Mouse (Mus musculus): Measurements from ENCODE around the gene Palm3. TPM values are rescaled to one million over a fixed set of nuclear protein-coding genes. Genes with fewer than 3 reads are reported as not detected.
"Not testable (repeated sequence)": the region's sequence is repeated elsewhere in the genome, so short reads cannot be mapped to it uniquely, and the experiment has no call there.

Gene Palm3
- polyA plus RNA-seq, 1 experiment from 2014 or later: 3.4 TPM

- Histone ChIP-seq H3K9ac (replicated peaks) (no peak overlapping the region; the same call in 1 of the 2 replicates), H3K4me3 (replicated peaks) (no peak overlapping the region), H3K27ac (no peak overlapping the region), H3K27me3 (no peaks in the 10 kb centered on the region), H3K4me2 (replicated peaks) (no peak overlapping the region), H3K36me3 (peaks cover 67% of the 10 kb centered on the region), H3K9me3 (no peaks in the 10 kb centered on the region), H3K4me1 (replicated peaks) (peaks cover 23% of the 10 kb centered on the region)
- no peak for ATAC-seq
- WGBS: 98% methylated on average over 7 of the region's 7 CpGs
Observed at GRCm38 (mm10) chr8:83981533-83981932, 39.7 kb upstream of the Palm3 start.

- no peaks in the 10 kb centered on the region for H3K27me3 ChIP-seq
- WGBS: 91% methylated on average over 4 of the region's 4 CpGs
- H3K4me2 ChIP-seq (replicated peaks): no peak overlapping the region
- H3K36me3 ChIP-seq: peaks cover 76% of the 10 kb centered on the region
- no peak overlapping the region for H3K9ac ChIP-seq (replicated peaks)
- H3K9me3 ChIP-seq: no peaks in the 10 kb centered on the region
- H3K27ac ChIP-seq: no peak overlapping the region
- peaks cover 15% of the 10 kb centered on the region for H3K4me1 ChIP-seq (replicated peaks)
- H3K4me3 ChIP-seq (replicated peaks): no peak overlapping the region
- ATAC-seq: no peak
Observed at GRCm38 (mm10) chr8:83982449-83982848, 38.8 kb upstream of the Palm3 start.

DNA sequence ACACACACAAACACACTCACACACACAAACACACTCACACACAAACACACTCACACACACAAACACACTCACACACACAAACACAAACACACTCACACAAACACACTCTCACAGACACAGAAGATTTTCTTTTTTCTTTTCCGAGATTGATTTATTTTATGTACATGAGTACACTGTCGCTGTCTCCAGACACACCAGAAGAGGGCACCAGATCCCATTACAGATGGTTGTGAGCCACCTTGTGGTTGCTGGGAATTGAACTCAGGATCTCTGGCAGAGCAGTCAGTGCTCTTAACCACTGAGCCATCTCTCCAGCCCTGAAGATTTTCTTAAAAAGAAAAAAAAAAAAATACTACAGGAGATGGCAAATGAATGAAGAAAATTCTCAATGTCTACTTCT lies 38.0 kb upstream of the Palm3 start:
- not testable (repeated sequence) for H3K9me3 ChIP-seq; H3K27me3 ChIP-seq; H3K27ac ChIP-seq; H3K4me2 ChIP-seq (replicated peaks); H3K9ac ChIP-seq (replicated peaks); H3K4me3 ChIP-seq (replicated peaks); ATAC-seq; H3K4me1 ChIP-seq (replicated peaks)
- peaks cover 84% of the 10 kb centered on the region for H3K36me3 ChIP-seq
- WGBS: 97% methylated on average over 2 of the region's 2 CpGs

DNA sequence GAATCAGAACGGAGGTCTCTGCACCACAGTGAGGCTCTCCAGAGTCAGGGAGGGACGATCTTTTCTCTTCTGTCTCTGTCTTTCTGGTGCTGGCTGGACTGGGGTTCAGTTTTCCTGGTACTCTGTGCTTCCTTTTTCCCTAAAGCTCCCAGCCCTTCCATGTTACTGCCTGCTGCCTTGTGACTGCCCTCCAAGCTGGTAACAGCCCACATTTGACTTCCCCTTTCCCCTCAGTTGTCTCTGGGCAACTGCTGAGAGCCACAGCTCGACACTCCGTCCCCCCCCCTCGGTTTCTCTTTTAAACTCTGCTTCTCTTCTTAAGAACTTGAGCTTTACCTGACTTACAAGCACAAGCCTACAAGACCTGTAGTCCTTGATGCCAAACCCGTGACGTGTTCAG lies 32.0 kb upstream of the Palm3 start:
- H3K36me3 ChIP-seq: peaks cover 91% of the 10 kb centered on the region
- no peak overlapping the region for H3K9ac ChIP-seq (replicated peaks)
- H3K27ac ChIP-seq: no peak overlapping the region
- no peak for ATAC-seq
- 93% methylated on average over 7 of the region's 7 CpGs for WGBS
- no peaks in the 10 kb centered on the region for H3K4me1 ChIP-seq (replicated peaks)
- H3K9me3 ChIP-seq: no peaks in the 10 kb centered on the region
- no peak overlapping the region for H3K4me3 ChIP-seq (replicated peaks)
- H3K4me2 ChIP-seq (replicated peaks): no peak overlapping the region
- H3K27me3 ChIP-seq: no peaks in the 10 kb centered on the region

DNA sequence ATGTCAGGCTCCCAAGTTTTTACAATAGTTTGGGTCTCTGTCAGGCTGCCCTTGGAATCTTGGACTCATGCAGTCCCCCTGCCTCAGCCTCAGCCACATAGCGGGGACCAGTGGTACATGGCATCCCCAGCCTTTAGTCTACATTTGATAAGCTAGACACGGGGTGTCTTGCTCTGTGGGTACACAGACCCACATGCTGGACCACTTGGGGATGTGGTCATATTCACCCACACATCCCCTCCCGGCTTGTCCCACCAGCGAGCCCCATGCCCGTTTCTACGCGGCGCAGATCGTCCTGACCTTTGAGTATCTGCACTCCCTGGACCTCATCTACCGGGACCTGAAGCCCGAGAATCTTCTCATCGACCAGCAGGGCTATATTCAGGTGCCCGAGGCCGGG lies 31.1 kb upstream of the Palm3 start:
- Histone ChIP-seq H3K36me3 (peaks cover 89% of the 10 kb centered on the region), H3K9ac (replicated peaks) (no peak overlapping the region), H3K27ac (no peak overlapping the region), H3K4me1 (replicated peaks) (no peaks in the 10 kb centered on the region), H3K4me3 (replicated peaks) (no peak overlapping the region), H3K4me2 (replicated peaks) (no peak overlapping the region), H3K27me3 (no peaks in the 10 kb centered on the region), H3K9me3 (no peaks in the 10 kb centered on the region)
- no peak for ATAC-seq
- WGBS: 97% methylated on average over 14 of the region's 14 CpGs

- no peak overlapping the region for H3K4me2 ChIP-seq (replicated peaks)
Observed at GRCm38 (mm10) chr8:83992488-83992887, 28.8 kb upstream of the Palm3 start.

DNA sequence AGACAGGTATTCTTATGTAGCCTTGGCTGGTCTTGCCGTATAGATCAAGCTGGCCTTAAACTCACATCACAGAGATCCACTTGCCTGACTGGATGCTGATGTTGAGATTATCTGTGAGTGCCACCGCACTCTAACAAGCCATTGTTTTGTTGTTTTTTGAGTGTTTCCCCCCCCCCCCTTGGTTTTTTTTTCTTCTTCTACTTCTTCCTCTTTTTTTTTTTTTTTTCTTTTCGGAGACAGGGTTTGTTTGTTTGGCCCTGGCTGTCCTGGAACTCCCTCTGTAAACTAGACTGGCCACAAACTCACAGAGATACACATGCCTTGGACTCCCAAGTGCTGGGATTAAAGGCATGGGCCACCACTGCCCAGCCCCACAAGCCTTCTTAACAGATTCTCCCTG lies 27.2 kb upstream of the Palm3 start:
- no peak for ATAC-seq
- H3K36me3 ChIP-seq: peaks cover 52% of the 10 kb centered on the region

More at GRCm38 (mm10) chr8:83992488-83992887, 28.8 kb upstream of the Palm3 start:
- no peak overlapping the region for H3K9ac ChIP-seq (replicated peaks)
- H3K4me3 ChIP-seq (replicated peaks): no peak overlapping the region
- WGBS: 88% methylated on average over 2 of the region's 2 CpGs
- peaks cover 67% of the 10 kb centered on the region for H3K36me3 ChIP-seq
- H3K9me3 ChIP-seq: no peaks in the 10 kb centered on the region
- H3K4me1 ChIP-seq (replicated peaks): peaks cover 9% of the 10 kb centered on the region
- no peak for ATAC-seq
- no peaks in the 10 kb centered on the region for H3K27me3 ChIP-seq
- no peak overlapping the region for H3K27ac ChIP-seq

DNA sequence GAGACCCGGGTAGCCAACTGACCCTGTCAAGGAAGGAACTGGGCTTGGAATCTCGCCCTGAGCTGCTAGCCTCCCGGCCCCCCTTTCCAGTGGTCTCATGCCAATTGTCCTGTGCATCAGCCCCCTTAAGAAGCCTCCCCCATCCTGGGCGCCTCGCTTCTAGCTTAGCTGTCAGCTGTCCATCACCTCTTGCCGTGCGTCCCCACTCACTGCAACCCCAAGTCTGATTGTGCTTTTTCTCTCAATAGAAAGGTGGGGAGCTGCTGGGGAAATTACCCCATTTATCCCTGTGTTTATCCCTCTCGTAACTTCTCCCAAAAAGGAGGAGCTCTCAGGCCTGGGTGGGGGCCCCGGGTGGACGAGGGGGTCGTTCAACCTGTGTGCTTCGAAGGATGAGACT lies 25.3 kb upstream of the Palm3 start:
- peaks cover 46% of the 10 kb centered on the region for H3K36me3 ChIP-seq
- peak overlapping the region; percentile 98; the same call in 1 of the 2 replicates for H3K27ac ChIP-seq
- H3K27me3 ChIP-seq: peaks cover 20% of the 10 kb centered on the region
- H3K4me2 ChIP-seq (replicated peaks): peak overlapping the region; percentile 78
- H3K4me3 ChIP-seq (replicated peaks): peak overlapping the region; percentile 76
- 9% methylated on average over 12 of the region's 12 CpGs for WGBS
- H3K4me1 ChIP-seq (replicated peaks): peaks cover 27% of the 10 kb centered on the region
- no peak overlapping the region for H3K9ac ChIP-seq (replicated peaks)
- no peaks in the 10 kb centered on the region for H3K9me3 ChIP-seq
- peak; percentile 34; the same call in 1 of the 2 replicates for ATAC-seq

More for the DNA sequence above, 27.2 kb upstream of the Palm3 start:
- Histone ChIP-seq H3K9me3 (no peaks in the 10 kb centered on the region), H3K4me2 (replicated peaks) (no peak overlapping the region), H3K4me1 (replicated peaks) (peaks cover 14% of the 10 kb centered on the region), H3K9ac (replicated peaks) (no peak overlapping the region), H3K27ac (no peak overlapping the region), H3K27me3 (0 out of 2 replicates have a peak, but pooled peaks cover under 1% of the 10 kb centered on the region), H3K4me3 (replicated peaks) (no peak overlapping the region)
- WGBS: 88% methylated on average over 3 of the region's 3 CpGs

DNA sequence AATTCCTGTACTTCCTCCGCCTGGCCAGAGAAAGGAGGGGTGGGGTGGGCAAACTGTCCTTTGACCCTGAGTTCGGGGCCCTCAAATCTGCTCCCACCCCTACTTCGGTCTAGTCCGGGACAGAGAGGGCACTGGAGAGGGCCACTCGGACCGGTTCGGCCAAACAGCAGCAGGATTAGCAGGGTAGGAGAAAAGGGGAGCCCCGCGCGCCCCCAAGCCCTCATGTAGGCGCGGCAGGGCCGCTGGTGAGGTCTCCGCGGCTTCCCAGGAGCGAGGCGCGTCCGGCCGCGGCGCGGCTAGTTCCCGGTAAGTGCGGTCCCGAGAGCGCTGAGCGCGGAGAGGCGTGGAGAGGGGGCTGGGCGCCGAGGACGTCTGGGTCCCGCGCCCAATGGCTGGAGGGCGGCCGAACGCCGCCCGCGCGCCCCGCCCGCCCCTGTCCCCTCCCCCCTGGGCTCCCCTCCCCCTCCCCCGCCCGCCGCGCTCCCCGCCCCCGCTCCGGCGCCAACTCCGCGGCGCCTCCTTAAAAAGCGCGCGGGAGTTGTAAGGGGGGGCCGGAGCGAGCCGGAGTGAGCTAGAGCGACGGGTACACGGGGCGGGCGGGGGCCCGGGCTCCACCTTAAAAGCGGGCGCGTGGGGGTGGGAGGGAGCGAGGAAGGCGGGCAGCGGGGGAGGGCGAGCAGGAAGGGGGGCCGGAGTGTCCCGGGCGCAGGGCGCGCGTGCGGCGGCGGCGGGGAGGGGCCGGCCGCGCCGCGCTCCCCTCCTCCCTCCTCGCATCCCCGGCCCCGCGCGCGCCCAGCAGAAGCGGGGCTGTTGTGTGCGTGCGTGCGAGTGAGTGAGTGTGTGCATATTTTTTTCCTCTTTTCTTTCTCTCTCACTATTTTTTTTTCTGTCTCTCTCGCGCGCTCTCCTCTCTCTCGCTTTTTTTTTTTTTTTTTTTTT lies 24.4 kb upstream of the Palm3 start:
- Histone ChIP-seq H3K27me3 (peaks cover 29% of the 10 kb centered on the region), H3K4me1 (replicated peaks) (peaks cover 35% of the 10 kb centered on the region)
- peak; percentile 77 for ATAC-seq

GRCm38 (mm10) chr8:83997511-83998141 lies 23.6 kb upstream of the Palm3 start, which contains the start of gene Samd1:
TSS of gene Samd1 (plus strand) at chr8:83997672.
- Histone ChIP-seq H3K9ac (replicated peaks) (peak within 1 kb of the TSS; percentile 88), H3K9me3 (no peaks in the 10 kb centered on the region), H3K4me2 (replicated peaks) (peak within 1 kb of the TSS; percentile 84), H3K36me3 (peaks cover 34% of the 10 kb centered on the region), H3K27ac (peak within 1 kb of the TSS; percentile 98), H3K4me1 (replicated peaks) (peaks cover 35% of the 10 kb centered on the region), H3K4me3 (replicated peaks) (peak within 1 kb of the TSS; percentile 79), H3K27me3 (peaks cover 37% of the 10 kb centered on the region)
- under 1% methylated on average over 45 of the region's 112 CpGs for WGBS
- peak; percentile 13; the same call in 1 of the 2 replicates for ATAC-seq

More for the DNA sequence above, 24.4 kb upstream of the Palm3 start:
- H3K36me3 ChIP-seq: peaks cover 42% of the 10 kb centered on the region
- peak overlapping the region; percentile 78 for H3K4me2 ChIP-seq (replicated peaks)
- H3K9ac ChIP-seq (replicated peaks): peak overlapping the region; percentile 88
- H3K9me3 ChIP-seq: no peaks in the 10 kb centered on the region
- H3K4me3 ChIP-seq (replicated peaks): peak overlapping the region; percentile 76
- under 1% methylated on average over 69 of the region's 103 CpGs for WGBS
- H3K27ac ChIP-seq: peak overlapping the region; percentile 98

- ATAC-seq: peak; percentile 24
- Histone ChIP-seq H3K4me3 (replicated peaks) (peak overlapping the region; percentile 79), H3K36me3 (peaks cover 32% of the 10 kb centered on the region), H3K27ac (peak overlapping the region; percentile 88), H3K9ac (replicated peaks) (peak overlapping the region; percentile 79), H3K4me2 (replicated peaks) (peak overlapping the region; percentile 84), H3K27me3 (peaks cover 43% of the 10 kb centered on the region), H3K9me3 (no peaks in the 10 kb centered on the region), H3K4me1 (replicated peaks) (peaks cover 35% of the 10 kb centered on the region)
- 1% methylated on average over 64 of the region's 92 CpGs for WGBS
Observed at GRCm38 (mm10) chr8:83998231-83999056, 22.8 kb upstream of the Palm3 start.

Measured in midbrain, embryonic 13.5 days (tissue).